In genomic region chr11:94994208-94994814, GRCm38 (mm10) we compare ENCODE assay signal across 8 mouse cellular contexts. TPM values are rescaled to one million over a fixed set of nuclear protein-coding genes. Genes with fewer than 3 reads are reported as not detected.
A peak's percentile ranks its signal among the peaks of the same experiment; 100 is the strongest.
DNase-seq lines count a peak whose midpoint lies in the region; ATAC-seq lines count a peak whose summit lies in the region.
"Had no signal": no experiment of that assay in that cellular context is flagged by ENCODE, and none has a peak within 500 bp of the region (broad histone marks: within the 10 kb centered on the region; RNA-seq: fewer than 3 reads in every experiment).

No protein-coding gene starts in this region.

- WGBS in embryonic facial prominence, embryonic 13.5 days, result 48% methylated on average over 10 of the region's 10 CpGs
- WGBS in hindbrain, embryonic 16.5 days, result 35% methylated on average over 10 of the region's 10 CpGs
- WGBS in midbrain, embryonic 11.5 days, result 63% methylated on average over 10 of the region's 10 CpGs

- H3K4me3 ChIP-seq in embryonic facial prominence, embryonic 13.5 days, result peak overlapping the region; percentile 91
- peak overlapping the region; percentile 68 for H3K4me3 ChIP-seq in hindbrain, embryonic 16.5 days (ENCODE audit: low read length)
- H3K4me3 ChIP-seq in midbrain, embryonic 11.5 days (ENCODE audit: low read depth, low read length), result peak overlapping the region; percentile 89

- H3K9me3 ChIP-seq in embryonic facial prominence, embryonic 13.5 days, result no peaks in the 10 kb centered on the region
- H3K9me3 ChIP-seq in hindbrain, embryonic 16.5 days (ENCODE audit: control insufficient read depth, low read length), result no peaks in the 10 kb centered on the region
- no peaks in the 10 kb centered on the region for H3K9me3 ChIP-seq in midbrain, embryonic 11.5 days (ENCODE audit: control insufficient read depth, low read length)

- ATAC-seq in embryonic facial prominence, embryonic 13.5 days (ENCODE audit: insufficient number of reproducible peaks, insufficient read depth, low FRiP score, low TSS enrichment, low read depth), result no peak
- ATAC-seq in hindbrain, embryonic 16.5 days, result no peak
- no peak for ATAC-seq in midbrain, embryonic 11.5 days (ENCODE audit: low FRiP score)
- no peak for ATAC-seq in megakaryocyte-erythroid progenitor cell, adult 5-6 weeks (replicated peaks; ENCODE audit: low FRiP score, low TSS enrichment, poor library complexity, severe bottlenecking)

- peaks cover 33% of the 10 kb centered on the region for H3K36me3 ChIP-seq in embryonic facial prominence, embryonic 13.5 days
- H3K36me3 ChIP-seq in hindbrain, embryonic 16.5 days (ENCODE audit: control insufficient read depth, insufficient read depth, low read length), result peaks cover 4% of the 10 kb centered on the region; the same call in 1 of the 2 replicates
- peaks cover 16% of the 10 kb centered on the region; the same call in 1 of the 2 replicates for H3K36me3 ChIP-seq in midbrain, embryonic 11.5 days (ENCODE audit: control insufficient read depth, insufficient read depth, low read length)

- peak overlapping the region; percentile 62; the same call in 1 of the 2 replicates for H3K27ac ChIP-seq in embryonic facial prominence, embryonic 13.5 days
- peak overlapping the region; percentile 48 for H3K27ac ChIP-seq in hindbrain, embryonic 16.5 days (ENCODE audit: low read depth, low read length)
- no peak overlapping the region for H3K27ac ChIP-seq in midbrain, embryonic 11.5 days (ENCODE audit: low read depth, low read length)

- no peaks in the 10 kb centered on the region for H3K27me3 ChIP-seq in embryonic facial prominence, embryonic 13.5 days
- H3K27me3 ChIP-seq in hindbrain, embryonic 16.5 days (replicated peaks; ENCODE audit: control insufficient read depth, insufficient read depth, low read length), result no peaks in the 10 kb centered on the region
- H3K27me3 ChIP-seq in midbrain, embryonic 11.5 days (ENCODE audit: control insufficient read depth, insufficient read depth, low read length), result no peaks in the 10 kb centered on the region

- peaks cover 59% of the 10 kb centered on the region for H3K4me1 ChIP-seq in embryonic facial prominence, embryonic 13.5 days
- H3K4me1 ChIP-seq in hindbrain, embryonic 16.5 days (ENCODE audit: control insufficient read depth, insufficient read depth, low read depth, low read length), result peaks cover 53% of the 10 kb centered on the region
- peaks cover 49% of the 10 kb centered on the region for H3K4me1 ChIP-seq in midbrain, embryonic 11.5 days (ENCODE audit: control insufficient read depth, insufficient read depth, low read length)

- peak overlapping the region; percentile 99 for H3K4me2 ChIP-seq in embryonic facial prominence, embryonic 13.5 days
- H3K4me2 ChIP-seq in hindbrain, embryonic 16.5 days (ENCODE audit: low read length), result peak overlapping the region; percentile 96
- H3K4me2 ChIP-seq in midbrain, embryonic 11.5 days, result peak overlapping the region; percentile 98

- peak; percentile 24 for DNase-seq in retina, postnatal 1 day
- DNase-seq in retina, embryonic 14.5 days (ENCODE audit: low spot score), result no peak
- peak; percentile 73 for DNase-seq in midbrain, embryonic 11.5 days (ENCODE audit: low spot score, missing footprints)
- DNase-seq in right cerebral cortex, postnatal 14 days, result no peak

- peak overlapping the region; percentile 93 for H3K9ac ChIP-seq in embryonic facial prominence, embryonic 13.5 days
- peak overlapping the region; percentile 86 for H3K9ac ChIP-seq in hindbrain, embryonic 16.5 days (ENCODE audit: low read depth, low read length)
- peak overlapping the region; percentile 97 for H3K9ac ChIP-seq in midbrain, embryonic 11.5 days (ENCODE audit: low read length)

RNA-seq across cellular contexts. Expression of gene Ppp1r9b, which starts 3.5 kb away (rescaled TPM):
- 13.2 and 13.5 TPM in 2 replicates for polyA plus RNA-seq in embryonic facial prominence, embryonic 13.5 days (2015; fragmentation: Nextera tagmentation; extraction: Ambion mirVana)
- 17.8 and 18.8 TPM in 2 replicates for polyA plus RNA-seq in hindbrain, embryonic 16.5 days (2015; fragmentation: Nextera tagmentation; extraction: Ambion mirVana)
- polyA plus RNA-seq in midbrain, embryonic 11.5 days (2014; fragmentation: Nextera tagmentation; extraction: Ambion mirVana), result 10.5 and 12.4 TPM in 2 replicates
- total RNA-seq in megakaryocyte-erythroid progenitor cell, adult 5-6 weeks (2014; fragmentation: Nextera tagmentation), result 121 and 137 TPM in 2 replicates
- 174 and 229 TPM in 2 replicates for total RNA-seq in megakaryocyte-erythroid progenitor cell, adult 5-6 weeks (2017)

RNA-seq across cellular contexts. Expression of gene Samd14, which starts 15.4 kb away (rescaled TPM):
- 36.2 and 36.8 TPM in 2 replicates for polyA plus RNA-seq in embryonic facial prominence, embryonic 13.5 days (2015; fragmentation: Nextera tagmentation; extraction: Ambion mirVana)
- 160 and 181 TPM in 2 replicates for polyA plus RNA-seq in hindbrain, embryonic 16.5 days (2015; fragmentation: Nextera tagmentation; extraction: Ambion mirVana)
- 47.3 and 47.8 TPM in 2 replicates for polyA plus RNA-seq in midbrain, embryonic 11.5 days (2014; fragmentation: Nextera tagmentation; extraction: Ambion mirVana)
- 69.9 and 89.1 TPM in 2 replicates for total RNA-seq in megakaryocyte-erythroid progenitor cell, adult 5-6 weeks (2014; fragmentation: Nextera tagmentation)
- total RNA-seq in megakaryocyte-erythroid progenitor cell, adult 5-6 weeks (2017), result 29.0 and 30.8 TPM in 2 replicates

RNA-seq across cellular contexts. Expression of gene Sgca, which starts 18.2 kb away (rescaled TPM):
- polyA plus RNA-seq in embryonic facial prominence, embryonic 13.5 days (2015; fragmentation: Nextera tagmentation; extraction: Ambion mirVana), result 1.1 and 1.5 TPM in 2 replicates
- 0.24 and 1.3 TPM in 2 replicates for polyA plus RNA-seq in hindbrain, embryonic 16.5 days (2015; fragmentation: Nextera tagmentation; extraction: Ambion mirVana)
- polyA plus RNA-seq in midbrain, embryonic 11.5 days (2014; fragmentation: Nextera tagmentation; extraction: Ambion mirVana), result not detected in 2 replicates
- not detected in 2 replicates for total RNA-seq in megakaryocyte-erythroid progenitor cell, adult 5-6 weeks (2014; fragmentation: Nextera tagmentation)
- not detected in 2 replicates for total RNA-seq in megakaryocyte-erythroid progenitor cell, adult 5-6 weeks (2017)

RNA-seq across cellular contexts. Expression of gene Hils1, which starts 26.9 kb away (rescaled TPM):
- polyA plus RNA-seq in embryonic facial prominence, embryonic 13.5 days (2015; fragmentation: Nextera tagmentation; extraction: Ambion mirVana), result not detected in 2 replicates
- not detected in 2 replicates for polyA plus RNA-seq in hindbrain, embryonic 16.5 days (2015; fragmentation: Nextera tagmentation; extraction: Ambion mirVana)
- polyA plus RNA-seq in midbrain, embryonic 11.5 days (2014; fragmentation: Nextera tagmentation; extraction: Ambion mirVana), result not detected in 2 replicates
- not detected in 2 replicates for total RNA-seq in megakaryocyte-erythroid progenitor cell, adult 5-6 weeks (2014; fragmentation: Nextera tagmentation)
- total RNA-seq in megakaryocyte-erythroid progenitor cell, adult 5-6 weeks (2017), result not detected in 2 replicates
- total RNA-seq: adrenal gland, adult 18-20 months had no signal

RNA-seq across cellular contexts. Expression of gene Pdk2, which starts 46.8 kb away (rescaled TPM):
- polyA plus RNA-seq in embryonic facial prominence, embryonic 13.5 days (2015; fragmentation: Nextera tagmentation; extraction: Ambion mirVana), result 33.2 and 33.7 TPM in 2 replicates
- polyA plus RNA-seq in hindbrain, embryonic 16.5 days (2015; fragmentation: Nextera tagmentation; extraction: Ambion mirVana), result 34.6 and 42.1 TPM in 2 replicates
- 12.6 and 13.3 TPM in 2 replicates for polyA plus RNA-seq in midbrain, embryonic 11.5 days (2014; fragmentation: Nextera tagmentation; extraction: Ambion mirVana)
- 16.9 and 21.5 TPM in 2 replicates for total RNA-seq in megakaryocyte-erythroid progenitor cell, adult 5-6 weeks (2014; fragmentation: Nextera tagmentation)
- total RNA-seq in megakaryocyte-erythroid progenitor cell, adult 5-6 weeks (2017), result 3.2 and 5.2 TPM in 2 replicates

Comparison
In these comparisons a context has a peak if more than half of its experiments do, and no peak if none do; other contexts are left out.
1. DNase-seq: peak in retina, postnatal 1 day (single experiment) and midbrain, embryonic 11.5 days (single experiment); none in retina, embryonic 14.5 days (single experiment) and right cerebral cortex, postnatal 14 days (single experiment).
2. Peak in every context shown above with its lines, with median percentiles within 50 percentile points of each other: H3K4me2 ChIP-seq, H3K4me3 ChIP-seq and H3K9ac ChIP-seq.